Mouse (Mus musculus) C2C12 (cell line): ENCODE data around the gene Mcur1.

ENCODE experiments used
- CEBPB ChIP-seq: IDR thresholded peaks from one replicate; pipeline ENCODE4 v1.6.1; 2011; ENCODE audit warnings: low read depth, mild to moderate bottlenecking, control low read depth, moderate library complexity
- CTCF ChIP-seq: IDR thresholded peaks from one replicate; pipeline ENCODE4 v1.5.1; 2011; ENCODE audit not compliant: control insufficient read depth, insufficient read depth, insufficient read length
- MAX ChIP-seq: IDR thresholded peaks from one replicate; pipeline ENCODE4 v1.6.1; 2011; ENCODE audit warnings: mild to moderate bottlenecking, control low read depth
- MYOG ChIP-seq: IDR thresholded peaks from one replicate; pipeline ENCODE4 v1.6.1; 2011; ENCODE audit not compliant: control insufficient read depth, insufficient read length; ENCODE audit errors: extremely low read depth
- USF1 ChIP-seq: IDR thresholded peaks from one replicate; pipeline ENCODE4 v1.6.1; 2011; ENCODE audit warnings: low read depth, mild to moderate bottlenecking, control low read depth, moderate library complexity

GRCm38 (mm10) chr13:43562726-43563125 lies 2.7 kb upstream of the Mcur1 start:
- TF ChIP-seq CTCF (no peak), MYOG (no peak), MAX (no peak), CEBPB (no peak), USF1 (no peak)
